Mouse (Mus musculus) E14TG2a.4 (cell line): Measurements from ENCODE around the gene Ecpas.

Experiments used
- CTCF ChIP-seq: conservative IDR thresholded peaks from 2 replicates; pipeline ENCODE4 v1.5.1; 2014; ENCODE audit warnings: low read length
- NANOG ChIP-seq: IDR thresholded peaks from 2 replicates; pipeline ENCODE4 v1.6.1; 2014; ENCODE audit warnings: borderline replicate concordance, low read length, mixed read lengths
- POU5F1 ChIP-seq: IDR thresholded peaks from 2 replicates; pipeline ENCODE4 v1.6.1; 2014; ENCODE audit warnings: low read length, borderline replicate concordance

DNA sequence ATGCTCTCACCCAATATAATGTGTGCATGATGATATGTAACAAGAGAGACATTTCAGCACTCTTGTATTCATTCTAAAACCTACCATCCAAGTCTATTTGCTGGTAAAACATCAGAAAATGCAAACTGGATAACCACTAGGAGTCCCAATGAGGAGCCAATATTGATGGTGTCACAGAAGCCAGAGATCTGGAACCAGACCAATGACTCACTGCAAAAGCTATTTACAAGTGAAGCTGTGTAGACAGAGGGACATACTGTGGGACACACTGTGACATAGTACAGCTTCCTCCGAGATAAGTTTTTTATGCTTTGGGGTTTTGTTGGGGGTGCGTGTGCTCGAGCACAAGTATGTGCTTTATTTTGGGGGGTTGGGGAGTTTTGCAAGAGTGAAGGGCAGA is 24.9 kb downstream of the Ecpas start:
- TF ChIP-seq CTCF (no peak), POU5F1 (no peak), NANOG (no peak)
